Mouse (Mus musculus) C2C12 (cell line): ENCODE data around the gene Dolk. TPM values are rescaled to one million over a fixed set of nuclear protein-coding genes. Genes with fewer than 3 reads are reported as not detected.

Source experiments
- H3K27me3 ChIP-seq: one replicate; pipeline ENCODE4 v1.6.1; 2011; ENCODE audit not compliant: control insufficient read depth, insufficient read depth, insufficient read length
- H3K36me3 ChIP-seq: one replicate; pipeline ENCODE4 v1.6.1; 2011; ENCODE audit not compliant: control insufficient read depth, insufficient read depth
- H3K4me3 ChIP-seq: one replicate; pipeline ENCODE4 v1.5.1; 2011; ENCODE audit warnings: mild to moderate bottlenecking, control low read depth; ENCODE audit not compliant: poor library complexity, insufficient read depth, severe bottlenecking
- H3K79me2 ChIP-seq: one replicate; pipeline ENCODE4 v1.6.1; 2011; ENCODE audit not compliant: control insufficient read depth, insufficient read depth
- H3K79me3 ChIP-seq: one replicate; pipeline ENCODE4 v1.6.1; 2011; ENCODE audit warnings: low read depth, control low read depth
- H3ac ChIP-seq: one replicate; pipeline ENCODE3; 2011; ENCODE audit warnings: low read depth; ENCODE audit not compliant: control insufficient read depth, insufficient read length
- CEBPB ChIP-seq: IDR thresholded peaks from one replicate; pipeline ENCODE4 v1.6.1; 2011; ENCODE audit warnings: low read depth, mild to moderate bottlenecking, control low read depth, moderate library complexity
- CTCF ChIP-seq: IDR thresholded peaks from one replicate; pipeline ENCODE4 v1.5.1; 2011; ENCODE audit not compliant: control insufficient read depth, insufficient read depth, insufficient read length
- FOSL1 ChIP-seq: IDR thresholded peaks from one replicate; pipeline ENCODE4 v1.8.0; 2011; ENCODE audit warnings: mild to moderate bottlenecking, low read length; ENCODE audit not compliant: poor library complexity, insufficient read depth, severe bottlenecking
- MAX ChIP-seq: IDR thresholded peaks from one replicate; pipeline ENCODE4 v1.6.1; 2011; ENCODE audit warnings: mild to moderate bottlenecking, control low read depth
- MYOD1 ChIP-seq: IDR thresholded peaks from one replicate; pipeline ENCODE4 v1.6.1; 2011; ENCODE audit warnings: low read depth; ENCODE audit not compliant: control insufficient read depth, insufficient read length
- MYOG ChIP-seq: IDR thresholded peaks from one replicate; pipeline ENCODE4 v1.6.1; 2011; ENCODE audit not compliant: control insufficient read depth, insufficient read length; ENCODE audit errors: extremely low read depth
- USF1 ChIP-seq: IDR thresholded peaks from one replicate; pipeline ENCODE4 v1.6.1; 2011; ENCODE audit warnings: low read depth, mild to moderate bottlenecking, control low read depth, moderate library complexity
- polyA plus RNA-seq: library from polyadenylated mRNA; unstranded; fragments of >200 nt; fragmentation: generic; extraction: Trizol; gene quantifications from one replicate; pipeline ENCODE4 v1.2.1, GENCODE M21; 2012; ENCODE audit warnings: missing spikeins

Dolk gene
- polyA plus RNA-seq, 1 experiment, result 28.3 TPM

GRCm38 (mm10) chr2:30236426-30237198, 49.5 kb downstream of the Dolk start:
- H3K36me3 ChIP-seq, result peaks cover 20% of the 10 kb centered on the region
- peak overlapping the region; percentile 83 for H3K4me3 ChIP-seq
- peaks cover 35% of the 10 kb centered on the region for H3K79me3 ChIP-seq
- peaks cover 39% of the 10 kb centered on the region for H3K79me2 ChIP-seq
- no peaks in the 10 kb centered on the region for H3K27me3 ChIP-seq
- H3ac ChIP-seq, result peak overlapping the region; percentile 64
- TF ChIP-seq USF1 (no peak), CTCF (no peak), MAX (no peak), MYOD1 (no peak), FOSL1 (no peak), MYOG (no peak), CEBPB (no peak)

- Histone ChIP-seq H3ac (no peak overlapping the region), H3K79me3 (peaks cover 27% of the 10 kb centered on the region), H3K4me3 (no peak overlapping the region), H3K36me3 (peaks cover 9% of the 10 kb centered on the region), H3K27me3 (no peaks in the 10 kb centered on the region), H3K79me2 (peaks cover 29% of the 10 kb centered on the region)
- TF ChIP-seq CEBPB (no peak), FOSL1 (no peak), MAX (no peak), USF1 (no peak), MYOG (no peak)
Measured at GRCm38 (mm10) chr2:30235593-30235992, 50.5 kb downstream of the Dolk start.

Other genes with a start within 250 kb of the Dolk start
- 16.4 TPM for gene Wdr34, start 237.5 kb downstream of the Dolk start, polyA plus RNA-seq
- 312 TPM for gene Set, start 229.0 kb downstream of the Dolk start, polyA plus RNA-seq
- gene Pkn3, start 208.7 kb downstream of the Dolk start, polyA plus RNA-seq, result 5.5 TPM
- 31.5 TPM for gene Zdhhc12, start 192.7 kb downstream of the Dolk start, polyA plus RNA-seq
- gene Zer1, start 161.7 kb downstream of the Dolk start, polyA plus RNA-seq, result 7.2 TPM
- gene Tbc1d13, start 152.6 kb downstream of the Dolk start, polyA plus RNA-seq, result 25.3 TPM
- 16.1 TPM for gene Endog, start 114.8 kb downstream of the Dolk start, polyA plus RNA-seq
- gene Spout1, start 107.9 kb downstream of the Dolk start, polyA plus RNA-seq, result 33.4 TPM
- 2.7 TPM for gene Kyat1, start 80.5 kb downstream of the Dolk start, polyA plus RNA-seq
- 20.6 TPM for gene Lrrc8a, start 48.6 kb downstream of the Dolk start, polyA plus RNA-seq
- 0.01 TPM for gene Gm28035, start 45.8 kb downstream of the Dolk start, polyA plus RNA-seq
- gene Phyhd1, start 20.1 kb downstream of the Dolk start, polyA plus RNA-seq, result 1.4 TPM
- gene Gm28038, start 5.3 kb downstream of the Dolk start, polyA plus RNA-seq, result 0.16 TPM
- gene Nup188, start 63 bp upstream of the Dolk start, polyA plus RNA-seq, result 54.6 TPM
- 60.0 TPM for gene Sh3glb2, start 73.0 kb upstream of the Dolk start, polyA plus RNA-seq
- 29.4 TPM for gene Miga2, start 77.9 kb upstream of the Dolk start, polyA plus RNA-seq
- gene Dolpp1, start 105.9 kb upstream of the Dolk start, polyA plus RNA-seq, result 19.4 TPM
- 22.5 TPM for gene Crat, start 129.5 kb upstream of the Dolk start, polyA plus RNA-seq
- gene Ptpa, start 129.7 kb upstream of the Dolk start, polyA plus RNA-seq, result 213 TPM
- gene Ier5l, start 187.9 kb upstream of the Dolk start, polyA plus RNA-seq, result 61.4 TPM